Mouse (Mus musculus): Measurements from ENCODE around the gene Fntb. TPM values are rescaled to one million over a fixed set of nuclear protein-coding genes. Genes with fewer than 3 reads are reported as not detected.

Fntb gene
- total RNA-seq, 2 experiments from 2014 or later = 13.3 to 14.5 TPM

- DNase-seq = no peak
- intact Hi-C loops (cut with DNase I) = no loop called here
These were observed 145.9 kb downstream of the Fntb start for GRCm38 (mm10) chr12:76911171-76911726.

DNA sequence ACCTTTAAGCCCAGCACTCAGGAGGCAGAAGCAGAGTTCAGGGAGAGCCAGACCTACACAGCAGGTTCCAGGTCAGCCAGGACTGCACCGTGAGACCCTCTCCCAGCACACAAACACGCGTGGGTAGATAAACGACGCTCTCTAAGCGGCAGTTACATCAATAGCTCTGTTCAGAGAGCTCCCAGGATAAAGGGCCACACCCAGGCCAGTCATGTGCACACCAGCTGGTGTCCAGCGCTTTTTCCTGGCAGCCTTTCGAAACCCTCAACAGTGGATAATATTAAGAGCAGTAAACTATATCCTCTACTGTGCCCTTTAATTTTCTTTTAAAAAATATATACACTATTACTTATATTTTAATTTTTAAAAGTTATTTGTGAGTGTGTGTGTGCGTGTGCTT is 146.8 kb downstream of the Fntb start:
- intact Hi-C loops (cut with DNase I) = no loop called here
- DNase-seq = peak in 1 of 2 experiments; percentile 37

DNA sequence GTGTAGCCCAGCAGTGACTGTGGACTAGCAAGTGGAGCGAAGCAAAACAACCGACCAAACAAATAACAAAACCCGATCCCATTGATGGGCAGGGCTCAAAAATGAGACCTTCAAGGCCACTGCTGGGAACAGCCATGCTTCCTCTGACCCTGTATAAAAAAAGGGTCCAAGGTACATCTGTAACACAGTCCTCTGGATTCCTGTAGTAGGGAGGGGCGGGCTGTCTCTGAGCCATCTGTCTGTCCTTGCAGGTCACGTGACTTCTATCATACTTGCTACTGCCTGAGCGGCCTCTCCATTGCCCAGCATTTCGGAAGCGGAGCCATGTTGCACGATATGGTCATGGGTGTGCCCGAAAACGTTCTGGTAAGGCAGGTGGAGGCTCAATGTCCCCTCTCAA is 150.8 kb downstream of the Fntb start:
- DNase-seq = no peak
- intact Hi-C loops (cut with DNase I) = no loop called here

GRCm38 (mm10) chr12:76918113-76918512 is 152.7 kb downstream of the Fntb start:
- DNase-seq = no peak
- intact Hi-C loops (cut with DNase I) = no loop called here

- DNase-seq = no peak
- intact Hi-C loops (cut with DNase I) = no loop called here
These were observed 153.5 kb downstream of the Fntb start for GRCm38 (mm10) chr12:76918855-76919254.

- intact Hi-C loops (cut with DNase I) = loop anchor here (5.0 kb wide), 1 partner anchor 33 kb away; no protein-coding TSS in a partner anchor
- DNase-seq = no peak
These were observed 155.0 kb downstream of the Fntb start for GRCm38 (mm10) chr12:76920398-76920797.

GRCm38 (mm10) chr12:76920990-76921389 is 155.6 kb downstream of the Fntb start:
- intact Hi-C loops (cut with DNase I) = loop anchor here (5.0 kb wide), 1 partner anchor 34 kb away; no protein-coding TSS in a partner anchor
- DNase-seq = no peak

GRCm38 (mm10) chr12:76923118-76923517 is 157.7 kb downstream of the Fntb start:
- DNase-seq = no peak
- intact Hi-C loops (cut with DNase I) = loop anchor here (5.0 kb wide), 1 partner anchor 36 kb away; no protein-coding TSS in a partner anchor

GRCm38 (mm10) chr12:76924904-76925604 is 159.7 kb downstream of the Fntb start:
- no peak for DNase-seq
- intact Hi-C loops (cut with DNase I) = loop anchor here (5.0 kb wide), 1 partner anchor 38 kb away; no protein-coding TSS in a partner anchor

GRCm38 (mm10) chr12:76926338-76926945 is 161.1 kb downstream of the Fntb start:
- intact Hi-C loops (cut with DNase I) = no loop called here
- peak; percentile 40 to 54 for DNase-seq

- no peak for DNase-seq
- intact Hi-C loops (cut with DNase I) = no loop called here
These were observed 161.6 kb downstream of the Fntb start for GRCm38 (mm10) chr12:76927012-76927411.

GRCm38 (mm10) chr12:76927539-76927938 is 162.2 kb downstream of the Fntb start:
- intact Hi-C loops (cut with DNase I) = no loop called here

GRCm38 (mm10) chr12:76930177-76930576 is 164.8 kb downstream of the Fntb start:
- DNase-seq = no peak
- intact Hi-C loops (cut with DNase I) = no loop called here

More at GRCm38 (mm10) chr12:76927539-76927938, 162.2 kb downstream of the Fntb start:
- no peak for DNase-seq

DNA sequence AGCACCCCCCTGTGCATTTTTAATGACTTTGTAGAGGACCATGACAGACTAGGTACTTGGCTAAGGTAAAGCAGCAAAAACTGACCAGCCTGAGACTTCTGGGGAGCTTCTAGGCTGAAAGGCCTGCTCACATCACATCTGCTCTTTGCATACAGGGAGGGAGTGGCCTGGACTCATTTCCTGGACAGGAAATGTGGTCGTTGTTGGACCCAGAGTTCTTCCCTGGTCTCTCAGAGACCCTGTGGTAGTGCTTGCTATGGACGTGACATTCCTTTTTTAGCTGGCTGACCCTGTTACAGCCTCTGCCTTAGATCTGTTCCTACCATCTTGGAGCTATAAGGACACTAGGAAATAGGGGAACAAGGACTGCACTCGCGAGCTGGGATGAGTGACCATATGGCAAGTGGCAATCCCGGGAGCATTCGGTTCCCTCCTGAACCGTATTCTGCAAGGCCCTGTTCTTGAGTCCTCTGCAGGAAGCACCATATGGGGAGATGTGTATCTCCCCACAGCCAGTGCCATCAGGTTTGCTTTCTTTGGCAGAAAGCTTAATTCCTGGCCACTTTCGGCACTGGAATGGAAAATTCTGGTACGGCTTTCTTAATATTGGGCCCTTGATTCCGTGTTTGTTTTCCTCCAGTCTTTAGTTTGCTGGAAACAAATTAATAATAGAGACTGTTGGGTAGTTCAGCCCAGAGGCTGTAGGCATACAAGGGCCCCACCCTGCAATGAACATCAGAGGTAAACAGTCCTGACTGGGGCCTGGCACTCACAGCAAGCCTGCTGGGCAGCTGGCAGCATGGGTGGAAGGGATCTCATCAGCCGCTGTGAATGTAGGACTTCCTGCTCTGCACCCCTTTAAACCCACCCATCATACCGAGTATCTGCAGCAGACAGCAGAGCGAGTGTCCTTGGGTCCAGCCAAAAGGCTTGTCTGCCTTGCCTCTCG is 166.6 kb downstream of the Fntb start:
- DNase-seq = peak in 1 of 2 experiments; percentile 41

DNA sequence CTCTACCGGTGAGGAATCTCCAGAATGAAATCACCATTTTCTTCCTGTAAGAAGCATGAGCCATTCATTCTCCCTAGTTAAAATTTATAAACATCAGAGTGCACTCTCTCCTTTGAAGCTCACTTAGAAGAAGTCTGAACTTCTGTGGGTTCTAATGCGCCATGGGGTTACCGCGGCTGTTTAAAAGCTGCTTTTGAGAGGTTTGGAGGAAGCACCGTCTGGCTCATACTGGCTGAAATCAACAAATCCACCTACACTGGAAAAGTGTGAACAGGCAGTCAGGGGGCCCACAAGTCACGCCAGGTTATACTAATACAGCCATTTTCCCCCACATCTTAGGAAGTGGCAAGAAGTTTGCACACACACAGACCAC is 167.3 kb downstream of the Fntb start:
- no peak for DNase-seq
- intact Hi-C loops (cut with DNase I) = no loop called here

More for the DNA sequence above, 166.6 kb downstream of the Fntb start:
- intact Hi-C loops (cut with DNase I) = no loop called here

DNA sequence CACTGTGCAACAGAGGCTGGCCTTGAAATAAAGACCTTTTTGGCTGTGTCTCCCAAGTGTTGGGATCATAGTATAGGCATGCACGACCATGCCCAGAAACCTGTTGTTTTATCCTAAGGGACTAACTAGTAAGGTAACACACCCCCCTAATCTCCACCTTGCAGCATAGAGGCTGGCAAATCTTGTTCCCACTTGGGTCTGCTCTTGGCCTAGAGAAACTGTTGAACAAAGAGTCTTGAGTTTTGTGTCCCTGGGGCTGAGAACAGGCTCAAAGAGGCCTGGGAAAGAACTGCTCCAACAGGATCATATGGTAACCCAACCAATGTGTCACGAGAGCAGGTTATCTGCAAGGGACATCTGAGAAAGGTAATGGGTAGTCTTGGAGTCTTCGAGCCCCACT is 169.0 kb downstream of the Fntb start:
- intact Hi-C loops (cut with DNase I) = no loop called here

GRCm38 (mm10) chr12:76936211-76936610 is 170.8 kb downstream of the Fntb start:
- DNase-seq = no peak
- intact Hi-C loops (cut with DNase I) = no loop called here

More for the DNA sequence above, 169.0 kb downstream of the Fntb start:
- DNase-seq = no peak

GRCm38 (mm10) chr12:76938013-76938412 is 172.6 kb downstream of the Fntb start:
- DNase-seq = no peak
- intact Hi-C loops (cut with DNase I) = no loop called here

- intact Hi-C loops (cut with DNase I) = no loop called here
- no peak for DNase-seq
These were observed 176.1 kb downstream of the Fntb start for GRCm38 (mm10) chr12:76941524-76941923.

DNA sequence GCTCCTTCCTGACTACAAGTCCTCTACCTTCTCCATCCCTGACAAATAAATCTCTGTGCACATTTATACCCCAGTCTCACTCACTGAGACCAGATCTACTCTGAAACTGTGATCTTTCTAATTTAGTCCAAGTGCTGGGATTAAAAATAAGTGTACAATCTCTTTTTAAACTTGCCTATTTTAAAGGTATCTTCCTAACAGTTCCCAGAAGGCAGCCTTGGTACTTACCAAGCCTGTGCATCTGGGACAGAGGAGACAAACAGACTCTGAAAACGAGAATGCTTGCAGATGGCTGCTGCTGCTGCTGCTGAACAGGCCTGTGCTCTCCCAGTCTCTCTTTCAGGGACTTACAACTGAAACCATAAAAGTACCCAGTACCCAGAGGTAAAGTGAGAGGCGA is 177.1 kb downstream of the Fntb start:
- intact Hi-C loops (cut with DNase I) = no loop called here

GRCm38 (mm10) chr12:76943046-76943445 is 177.7 kb downstream of the Fntb start:
- DNase-seq = no peak

More for the DNA sequence above, 177.1 kb downstream of the Fntb start:
- DNase-seq = no peak

More at GRCm38 (mm10) chr12:76943046-76943445, 177.7 kb downstream of the Fntb start:
- intact Hi-C loops (cut with DNase I) = no loop called here

Data from heart, postnatal 36 days (tissue).